Comparison of ENCODE assay signal across 8 mouse cellular contexts in the genomic region with DNA sequence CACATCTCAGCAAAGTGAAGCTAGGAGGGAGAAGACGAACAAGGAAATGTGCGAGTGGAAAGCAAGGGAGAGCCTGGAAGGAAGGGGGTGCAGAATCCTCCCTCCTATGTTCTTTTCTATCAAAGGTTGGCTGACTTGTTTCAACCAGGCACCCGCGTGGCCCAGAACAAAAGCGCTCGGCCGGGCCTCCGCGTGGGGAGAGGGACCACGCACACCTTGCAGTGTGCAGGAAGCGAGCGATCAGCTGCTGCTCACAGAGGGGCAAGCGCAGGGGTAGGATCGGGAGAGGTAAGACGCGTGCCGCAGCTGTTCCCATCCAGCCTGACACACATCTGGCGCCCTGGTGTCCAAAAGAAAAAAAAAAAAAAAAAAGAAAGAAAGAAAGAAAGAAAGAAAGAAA. TPM values are rescaled to one million over a fixed set of nuclear protein-coding genes. Genes with fewer than 3 reads are reported as not detected.
DNase-seq lines count a peak whose midpoint lies in the region; ATAC-seq and TF ChIP-seq lines count a peak whose summit lies in the region.

No protein-coding gene starts in this region.

- H3K4me3 ChIP-seq in heart, embryonic 13.5 days = peak overlapping the region; percentile 63
- peak overlapping the region; percentile 70 for H3K4me3 ChIP-seq in bone marrow macrophage, adult 2 months (ENCODE audit: insufficient read depth, low read length)
- H3K4me3 ChIP-seq in hindbrain, embryonic 12.5 days = peak overlapping the region; percentile 46

- no peak for DNase-seq in heart, adult 18-20 months
- peak; percentile 46 to 58 for DNase-seq in thymus, postnatal 10 days (ENCODE audit: low spot score in 2 of 2)
- DNase-seq in cerebellum, adult 9-10 months = no peak

- ATAC-seq in heart, embryonic 13.5 days (ENCODE audit: extremely low read depth, insufficient number of reproducible peaks, low FRiP score, low TSS enrichment) = no peak
- ATAC-seq in hindbrain, embryonic 12.5 days (ENCODE audit: low FRiP score) = peak; percentile 57; the same call in 1 of the 2 replicates
- ATAC-seq in megakaryocyte progenitor cell, adult 5-6 weeks (replicated peaks; ENCODE audit: poor library complexity) = 0 out of 2 replicates have a peak, but pooled peaks have one; percentile 14
- no peak for ATAC-seq in cerebellum, adult (ENCODE audit: insufficient number of reproducible peaks, low FRiP score, low TSS enrichment)

- 3% methylated on average over 18 of the region's 18 CpGs for WGBS in heart, embryonic 13.5 days
- WGBS in hindbrain, embryonic 12.5 days = 3% methylated on average over 18 of the region's 18 CpGs

- peak overlapping the region; percentile 73 for H3K9ac ChIP-seq in heart, embryonic 13.5 days
- H3K9ac ChIP-seq in hindbrain, embryonic 12.5 days = peak overlapping the region; percentile 49; the same call in 1 of the 2 replicates

- no peaks in the 10 kb centered on the region for H3K9me3 ChIP-seq in heart, embryonic 13.5 days
- no peaks in the 10 kb centered on the region for H3K9me3 ChIP-seq in hindbrain, embryonic 12.5 days (replicated peaks)

- no peaks in the 10 kb centered on the region for H3K36me3 ChIP-seq in heart, embryonic 13.5 days
- no peaks in the 10 kb centered on the region for H3K36me3 ChIP-seq in hindbrain, embryonic 12.5 days

- no peak for TF ChIP-seq POLR2A in bone marrow macrophage, adult 2 months (IDR thresholded peaks at IDR 0.05; ENCODE audit: borderline replicate concordance, low read depth, low read length)

- H3K4me1 ChIP-seq in heart, embryonic 13.5 days = peaks cover 4% of the 10 kb centered on the region; the same call in 1 of the 2 replicates
- H3K4me1 ChIP-seq in bone marrow macrophage, adult 2 months (ENCODE audit: control insufficient read depth, insufficient read depth, low read length) = no peaks in the 10 kb centered on the region
- no peaks in the 10 kb centered on the region; the same call in 1 of the 2 replicates for H3K4me1 ChIP-seq in hindbrain, embryonic 12.5 days

- peak overlapping the region; percentile 98 for H3K4me2 ChIP-seq in heart, embryonic 13.5 days
- H3K4me2 ChIP-seq in hindbrain, embryonic 12.5 days (replicated peaks) = peak overlapping the region; percentile 93

- peaks cover 35% of the 10 kb centered on the region for H3K27me3 ChIP-seq in heart, embryonic 13.5 days (replicated peaks)
- peaks cover 24% of the 10 kb centered on the region for H3K27me3 ChIP-seq in hindbrain, embryonic 12.5 days

- TF ChIP-seq CTCF in bone marrow macrophage, adult 2 months (IDR thresholded peaks at IDR 0.05; ENCODE audit: low read depth, low read length) = no peak

- no peak overlapping the region for H3K27ac ChIP-seq in heart, embryonic 13.5 days (replicated peaks)
- no peak overlapping the region for H3K27ac ChIP-seq in bone marrow macrophage, adult 2 months (ENCODE audit: insufficient read depth, low read depth, low read length)
- H3K27ac ChIP-seq in hindbrain, embryonic 12.5 days = no peak overlapping the region

RNA-seq across cellular contexts. Expression of gene Edaradd, which starts 0.9 kb away (rescaled TPM):
- 0.46 and 0.49 TPM in 2 replicates for polyA plus RNA-seq in heart, embryonic 13.5 days (2015; fragmentation: Nextera tagmentation; extraction: Ambion mirVana)
- under 1 TPM; 0.05 to 0.13 TPM for total RNA-seq in heart, adult 18-20 months (2021)
- polyA plus RNA-seq in bone marrow macrophage, adult 2 months (2012; ENCODE audit: insufficient read depth, insufficient read length, missing spikeins) = 0.38 and 0.40 TPM in 2 replicates
- polyA plus RNA-seq in hindbrain, embryonic 12.5 days (2016; fragmentation: Nextera tagmentation; extraction: Ambion mirVana) = 0.94 and 1.4 TPM in 2 replicates
- total RNA-seq in megakaryocyte progenitor cell, adult 5-6 weeks (2015) = 0.15 and 0.49 TPM in 2 replicates
- 0.27 and 0.42 TPM in 2 replicates for total RNA-seq in megakaryocyte progenitor cell, adult 5-6 weeks (2017)

RNA-seq across cellular contexts. Expression of gene Ero1lb, which starts 46.3 kb away (rescaled TPM):
- 5.9 and 6.2 TPM in 2 replicates for polyA plus RNA-seq in heart, embryonic 13.5 days (2015; fragmentation: Nextera tagmentation; extraction: Ambion mirVana)
- total RNA-seq in heart, adult 18-20 months (2021) = 1 to 10 TPM; 2.5 to 3.3 TPM
- 24.1 and 26.2 TPM in 2 replicates for polyA plus RNA-seq in bone marrow macrophage, adult 2 months (2012; ENCODE audit: insufficient read depth, insufficient read length, missing spikeins)
- 13.1 and 13.6 TPM in 2 replicates for polyA plus RNA-seq in hindbrain, embryonic 12.5 days (2016; fragmentation: Nextera tagmentation; extraction: Ambion mirVana)
- total RNA-seq in megakaryocyte progenitor cell, adult 5-6 weeks (2015) = 19.0 and 24.4 TPM in 2 replicates
- 14.2 and 14.4 TPM in 2 replicates for total RNA-seq in megakaryocyte progenitor cell, adult 5-6 weeks (2017)

RNA-seq across cellular contexts. Expression of gene Lgals8, which starts 54.6 kb away (rescaled TPM):
- 13.5 and 14.5 TPM in 2 replicates for polyA plus RNA-seq in heart, embryonic 13.5 days (2015; fragmentation: Nextera tagmentation; extraction: Ambion mirVana)
- 10 to 100 TPM; 33.8 to 40.0 TPM for total RNA-seq in heart, adult 18-20 months (2021)
- 113 and 114 TPM in 2 replicates for polyA plus RNA-seq in bone marrow macrophage, adult 2 months (2012; ENCODE audit: insufficient read depth, insufficient read length, missing spikeins)
- polyA plus RNA-seq in hindbrain, embryonic 12.5 days (2016; fragmentation: Nextera tagmentation; extraction: Ambion mirVana) = 14.5 and 17.2 TPM in 2 replicates
- 22.4 and 25.1 TPM in 2 replicates for total RNA-seq in megakaryocyte progenitor cell, adult 5-6 weeks (2015)
- 33.6 and 48.2 TPM in 2 replicates for total RNA-seq in megakaryocyte progenitor cell, adult 5-6 weeks (2017)

Comparison
In these comparisons a context has a peak if more than half of its experiments do, and no peak if none do; other contexts are left out.
1. ATAC-seq: peak in hindbrain, embryonic 12.5 days (single experiment) and megakaryocyte progenitor cell, adult 5-6 weeks (single experiment); none in heart, embryonic 13.5 days (single experiment) and cerebellum, adult (single experiment).
2. DNase-seq: peak in thymus, postnatal 10 days (2 of 2); none in heart, adult 18-20 months (0 of 2) and cerebellum, adult 9-10 months (single experiment).
3. Peak in every context shown above with its lines, with median percentiles within 50 percentile points of each other: H3K4me3 ChIP-seq.